Mouse (Mus musculus) testis, adult 2 months (tissue): ENCODE results near the gene Rapsn.

Source experiments
- CTCF ChIP-seq: fragments of 200-500 bp; IDR thresholded peaks from 2 replicates; pipeline ENCODE4 v1.5.1; 2012; ENCODE audit warnings: low read depth, mild to moderate bottlenecking, inconsistent platforms, low read length, moderate library complexity; ENCODE audit not compliant: control insufficient read depth, insufficient read depth, insufficient replicate concordance
- POLR2A ChIP-seq: fragments of 200-500 bp; IDR thresholded peaks from 2 replicates; pipeline ENCODE4 v1.6.1; 2012; ENCODE audit warnings: low read depth, mild to moderate bottlenecking, inconsistent platforms, low read length, moderate library complexity; ENCODE audit not compliant: control insufficient read depth

DNA sequence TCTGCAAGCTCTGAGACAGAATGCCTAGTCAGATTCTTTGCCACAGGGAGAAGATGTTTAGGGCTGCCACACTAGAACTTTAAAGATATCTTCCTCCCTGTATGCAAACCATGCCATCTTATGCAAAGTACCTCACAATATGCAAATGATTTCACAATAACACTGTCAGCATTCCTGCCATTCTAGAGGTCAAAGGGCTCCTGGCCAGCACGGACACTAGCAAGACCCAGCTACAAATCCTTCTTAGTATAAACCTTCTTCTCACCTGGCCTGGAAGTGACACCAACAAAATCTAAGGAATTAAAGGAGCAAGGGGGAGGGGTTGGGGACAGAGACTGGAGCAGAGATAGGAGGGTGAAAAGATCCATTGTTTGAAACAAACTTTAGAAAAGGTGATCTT is 36.7 kb downstream of the Rapsn start:
- TF ChIP-seq CTCF: no peak
- TF ChIP-seq POLR2A: no peak
